Mouse (Mus musculus) telencephalon, adult 2 months (tissue): ENCODE results near the gene Itpripl1.
"Not testable (repeated sequence)": the region's sequence is repeated elsewhere in the genome, so short reads cannot be mapped to it uniquely, and the experiment has no call there.

Experiments
- DNase-seq: peaks from one replicate; pipeline ENCODE4 v3.0.0-alpha.2; 2011; ENCODE audit warnings: low read depth, low spot score

Itpripl1 gene

DNA sequence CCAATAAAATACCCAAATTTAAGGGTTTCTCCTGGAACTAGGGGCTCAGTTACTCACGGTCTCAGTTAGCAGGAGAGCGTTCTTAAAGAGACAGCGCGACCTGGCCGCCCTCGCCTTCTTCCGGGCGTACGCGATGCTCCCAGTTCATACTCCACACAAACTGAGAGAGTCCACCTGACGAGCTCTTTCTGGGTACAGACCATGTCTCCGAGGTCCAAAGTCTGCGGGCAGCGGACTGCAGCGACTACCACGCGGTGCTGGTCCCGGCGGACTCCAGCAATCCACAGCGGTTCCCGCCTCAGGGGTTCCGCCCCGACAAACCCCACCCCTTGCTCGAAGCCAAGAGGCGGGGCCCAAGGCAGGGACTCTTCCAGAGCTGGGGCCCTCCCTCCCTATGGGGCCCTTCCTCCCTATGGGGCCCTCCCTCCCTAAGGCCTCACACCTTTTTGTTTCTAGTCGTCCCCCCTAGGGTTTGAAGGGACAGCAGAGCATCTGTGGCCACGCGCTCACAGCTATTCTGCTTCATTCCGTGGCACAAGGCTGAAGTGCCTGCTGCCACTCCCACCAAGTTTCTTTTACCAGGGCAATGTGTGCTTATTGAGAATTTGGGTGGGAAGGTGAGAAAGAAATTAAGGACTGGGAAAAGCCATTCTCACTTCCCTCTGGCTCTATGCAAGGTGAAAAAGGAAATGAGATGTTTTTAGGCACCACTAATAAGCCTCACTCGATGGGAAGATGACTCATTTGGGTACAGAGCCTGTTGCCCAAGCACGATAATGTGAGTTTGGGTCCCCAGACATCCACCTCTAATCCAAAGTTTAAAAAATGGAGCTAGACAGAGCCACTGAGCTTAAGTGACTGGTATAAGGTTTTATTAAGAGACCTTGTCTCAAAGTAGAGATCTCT lies at the start of gene Itpripl1:
Itpripl1 (minus strand) TSS at position 285 of the 906 bp plus-strand sequence.
- no peak for DNase-seq

DNA sequence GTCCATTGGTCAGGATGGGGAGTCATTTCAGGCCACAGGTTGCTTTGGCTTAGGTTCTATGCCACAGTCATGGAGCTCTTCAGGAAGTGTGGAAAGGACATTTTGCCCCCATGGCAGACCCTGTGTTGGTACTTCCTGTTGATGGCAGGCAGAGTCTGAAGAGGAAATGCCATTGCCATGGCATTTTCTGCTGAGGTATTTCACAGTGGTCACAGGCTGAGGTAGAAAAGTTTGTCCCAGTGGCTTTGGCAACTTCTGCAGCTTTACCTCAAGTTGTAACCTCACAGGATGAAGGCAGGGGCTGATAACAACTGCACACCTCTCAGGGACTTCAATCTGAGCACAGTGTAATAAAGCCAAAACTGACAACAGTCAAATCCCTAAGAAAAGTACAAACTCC lies 46.3 kb upstream of the Itpripl1 start:
- no peak for DNase-seq

GRCm38 (mm10) chr2:127182598-127183381 lies 39.5 kb upstream of the Itpripl1 start:
- DNase-seq = peak; percentile 95

GRCm38 (mm10) chr2:127166261-127166660 lies 23.0 kb upstream of the Itpripl1 start:
- peak; percentile 24 for DNase-seq

DNA sequence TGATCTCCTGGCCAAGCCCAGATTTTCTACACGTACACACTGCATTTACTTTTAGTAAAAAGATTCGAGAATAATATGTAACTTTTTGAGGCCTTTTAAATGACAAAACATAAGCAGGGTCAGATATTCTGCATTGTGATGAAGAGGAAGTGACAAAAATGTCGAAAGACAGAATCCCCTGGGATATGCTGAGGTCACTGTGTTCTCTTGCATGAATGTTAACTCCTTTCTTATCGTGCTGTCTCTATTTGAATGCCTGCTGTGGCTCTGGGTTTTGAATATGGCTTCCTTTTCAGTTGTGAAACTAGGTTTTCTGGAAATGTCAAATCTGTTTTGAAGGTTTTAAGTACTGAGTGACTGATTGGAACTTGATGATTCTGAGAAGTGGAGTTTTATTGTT lies 22.4 kb upstream of the Itpripl1 start:
- no peak for DNase-seq

GRCm38 (mm10) chr2:127145699-127146098 lies 2.5 kb upstream of the Itpripl1 start:
- DNase-seq = no peak

GRCm38 (mm10) chr2:127142577-127143157 lies 575 bp downstream of the Itpripl1 start:
- no peak for DNase-seq

DNA sequence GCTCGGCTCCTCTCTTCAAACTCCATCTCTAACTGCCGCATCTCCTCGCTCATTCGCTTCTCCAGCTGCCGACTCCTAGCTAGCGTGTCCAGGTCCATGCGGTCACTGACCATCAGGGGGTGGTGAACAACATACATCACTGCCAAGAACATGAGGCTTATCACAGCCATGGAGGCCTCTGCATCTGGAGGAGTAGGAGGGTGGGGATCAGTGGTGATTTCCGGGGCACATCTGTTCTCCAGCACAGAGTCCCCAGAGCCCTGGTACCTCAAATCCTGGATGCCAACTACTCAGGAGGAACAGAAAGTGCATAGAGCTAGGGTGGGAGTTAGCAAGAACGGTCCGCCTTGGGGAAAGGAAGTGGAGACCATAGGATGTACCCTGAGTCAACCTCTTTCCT lies 1.2 kb downstream of the Itpripl1 start:
- DNase-seq = no peak

DNA sequence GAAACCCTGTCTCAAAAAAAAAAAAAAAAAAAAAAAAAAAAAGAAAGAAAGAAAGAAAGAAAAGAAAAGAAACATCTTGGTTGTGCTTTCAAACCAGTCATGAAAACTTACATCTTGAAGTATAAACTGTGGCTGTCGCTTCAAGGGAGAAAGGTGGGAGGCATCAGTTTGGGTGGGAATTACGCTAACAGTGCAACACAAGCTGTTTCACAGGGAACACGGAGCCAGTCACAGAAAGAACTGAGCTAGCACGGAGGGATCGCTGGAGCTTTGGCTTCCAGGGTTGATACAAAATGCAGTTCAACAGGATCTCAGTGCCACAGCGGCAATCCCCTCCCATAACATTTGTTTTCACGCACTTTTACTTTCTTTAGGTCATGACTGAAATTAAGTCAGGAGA lies 3.2 kb downstream of the Itpripl1 start:
- no peak for DNase-seq

- no peak for DNase-seq
These were observed 3.6 kb downstream of the Itpripl1 start for GRCm38 (mm10) chr2:127139605-127140004.

DNA sequence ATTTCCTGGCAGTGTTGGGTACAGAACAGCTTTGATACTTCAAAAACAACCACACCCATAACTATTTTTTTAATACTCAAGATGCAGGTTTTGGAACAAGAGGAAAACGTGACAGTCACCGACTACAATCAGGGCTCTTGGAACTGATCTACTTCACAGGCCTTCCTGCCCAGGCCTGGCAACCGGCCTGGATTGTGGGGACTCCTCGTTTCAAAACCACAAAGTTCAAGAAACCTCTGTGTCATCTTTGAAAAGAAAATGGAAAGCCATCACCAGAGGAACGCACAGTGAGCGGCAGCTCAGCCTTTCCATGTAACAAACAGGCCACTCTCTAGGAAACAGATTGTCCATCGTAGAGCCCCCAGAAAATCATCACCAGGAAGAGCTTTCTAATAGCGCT lies 4.1 kb downstream of the Itpripl1 start:
- no peak for DNase-seq

- DNase-seq = no peak
These were observed 4.8 kb downstream of the Itpripl1 start for GRCm38 (mm10) chr2:127138449-127138848.

DNA sequence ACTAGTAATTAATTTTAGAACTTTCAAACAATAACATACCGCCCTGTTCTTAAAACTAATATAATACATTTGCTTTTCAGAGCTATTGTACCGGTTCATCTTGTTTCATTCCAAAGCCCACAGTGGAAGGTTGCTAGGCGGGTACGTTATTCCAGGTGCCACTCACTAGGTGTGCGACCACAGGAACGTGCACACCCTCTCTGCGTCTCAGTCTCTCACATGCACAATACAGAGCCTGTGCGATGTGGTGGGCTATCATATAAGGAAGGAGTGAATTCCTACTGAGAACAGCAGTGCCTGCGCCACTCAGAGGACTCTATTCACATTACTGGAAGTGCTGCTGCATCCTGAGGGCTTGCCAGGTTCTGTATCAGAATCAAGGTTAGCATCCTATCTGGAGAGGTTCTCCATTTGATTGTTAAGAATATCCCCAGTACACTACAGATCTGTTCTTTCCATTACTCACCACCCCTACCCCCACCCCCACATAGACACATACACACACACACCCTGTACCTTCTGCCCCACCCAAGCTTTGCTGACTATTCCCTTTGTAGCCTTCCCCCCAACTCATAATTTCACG lies 5.3 kb downstream of the Itpripl1 start:
- DNase-seq = no peak

DNA sequence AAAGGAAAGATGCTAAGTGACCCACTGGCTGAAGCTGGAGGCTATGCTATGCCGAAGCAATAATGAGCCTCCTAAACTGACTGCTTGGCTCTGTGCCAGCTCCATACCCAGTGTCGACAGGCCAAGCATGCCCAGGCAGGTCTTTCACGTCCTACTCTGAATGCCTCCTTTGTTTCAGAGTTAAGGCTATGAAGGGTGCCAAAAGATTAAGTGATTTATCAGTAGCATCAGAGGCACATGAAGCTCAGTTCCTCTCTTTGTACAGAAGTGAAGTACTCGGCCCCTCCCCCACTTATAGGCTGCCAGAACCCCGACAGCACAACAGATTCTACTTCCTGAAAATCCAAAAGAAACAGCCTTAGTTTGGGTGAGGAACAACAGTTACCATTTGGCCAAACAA lies 6.3 kb downstream of the Itpripl1 start:
- peak; percentile 28 for DNase-seq

DNA sequence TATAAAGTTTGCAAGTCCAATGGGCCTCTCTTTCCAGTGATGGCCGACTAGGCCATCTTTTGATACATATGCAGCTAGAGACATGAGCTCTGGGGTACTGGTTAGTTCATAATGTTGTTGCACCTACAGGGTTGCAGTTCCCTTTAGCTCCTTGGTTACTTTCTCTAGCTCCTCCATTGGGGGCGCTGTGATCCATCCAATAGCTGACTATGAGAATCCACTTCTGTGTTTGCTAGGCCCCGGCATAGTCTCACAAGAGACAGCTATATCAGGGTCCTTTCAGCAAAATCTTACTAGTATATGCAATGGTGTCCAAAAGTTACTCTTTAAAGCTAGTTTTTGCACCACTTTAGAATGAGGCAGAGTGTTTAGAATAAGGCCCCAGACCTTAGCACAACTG lies 8.0 kb downstream of the Itpripl1 start:
- DNase-seq = not testable (repeated sequence)

DNA sequence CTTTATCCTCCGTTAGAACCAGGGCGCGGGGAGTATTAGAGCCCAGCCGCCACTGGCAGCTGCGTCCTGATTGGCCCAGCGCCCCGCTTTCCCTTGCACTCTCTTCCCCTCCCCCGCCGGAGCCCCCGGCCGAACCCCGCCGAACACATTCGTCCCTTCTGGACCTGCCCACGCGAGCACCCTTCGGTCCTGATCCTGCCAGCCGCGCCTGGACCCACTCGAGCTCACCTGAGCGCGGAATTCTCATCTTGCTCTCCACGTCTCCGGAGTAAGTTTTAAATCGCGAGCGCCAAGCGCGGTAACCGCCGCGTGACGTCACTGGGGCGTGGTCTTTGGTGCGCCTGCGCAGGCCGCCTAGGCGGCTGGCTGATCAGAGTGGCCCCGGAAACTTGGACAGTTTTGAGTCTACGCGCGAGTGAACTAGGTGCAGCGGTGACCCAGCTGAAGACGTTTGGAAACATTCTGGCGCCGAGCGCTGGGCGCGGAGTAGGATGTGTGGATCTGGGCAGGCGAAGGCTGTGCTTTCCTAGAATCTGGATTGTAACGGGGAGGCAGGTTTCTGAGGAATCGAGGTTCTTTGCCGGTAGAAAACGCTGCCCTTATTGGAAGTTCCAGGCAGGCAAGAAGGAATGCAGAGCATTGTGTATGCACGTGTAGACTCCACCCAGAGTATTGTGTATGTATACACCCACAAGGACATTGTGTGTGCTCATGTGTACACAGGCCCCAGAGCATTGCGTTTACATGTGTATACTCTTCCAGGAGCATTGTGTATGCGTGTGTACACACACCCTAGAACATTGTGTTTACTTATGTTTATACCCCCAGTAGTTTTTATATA lies 9.4 kb downstream of the Itpripl1 start, which contains the start of gene Ncaph:
Ncaph (minus strand) TSS at position 334 of the 841 bp plus-strand sequence.
- DNase-seq = peak; percentile 47

- no peak for DNase-seq
These were observed 11.9 kb downstream of the Itpripl1 start for GRCm38 (mm10) chr2:127131353-127131752.

DNA sequence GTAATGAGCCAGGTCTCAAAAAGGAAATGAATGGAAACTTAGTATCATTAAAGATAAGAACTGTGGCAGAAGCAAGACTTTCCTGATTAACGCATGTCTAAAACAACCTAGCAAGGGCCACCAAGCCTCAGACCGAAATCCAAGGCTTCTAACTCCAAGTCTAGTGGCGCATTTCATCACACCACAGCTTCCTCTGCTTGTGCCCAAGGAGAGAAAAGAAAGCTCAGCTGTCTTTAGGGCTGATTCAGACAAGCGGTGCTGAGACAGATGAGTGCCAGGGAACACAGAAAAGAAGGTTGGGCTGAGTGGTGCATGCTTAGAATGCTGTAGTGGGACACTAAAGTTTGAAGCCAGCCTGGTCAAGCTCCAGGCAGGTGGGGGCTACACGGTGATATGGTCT lies 14.3 kb downstream of the Itpripl1 start:
- no peak for DNase-seq

DNA sequence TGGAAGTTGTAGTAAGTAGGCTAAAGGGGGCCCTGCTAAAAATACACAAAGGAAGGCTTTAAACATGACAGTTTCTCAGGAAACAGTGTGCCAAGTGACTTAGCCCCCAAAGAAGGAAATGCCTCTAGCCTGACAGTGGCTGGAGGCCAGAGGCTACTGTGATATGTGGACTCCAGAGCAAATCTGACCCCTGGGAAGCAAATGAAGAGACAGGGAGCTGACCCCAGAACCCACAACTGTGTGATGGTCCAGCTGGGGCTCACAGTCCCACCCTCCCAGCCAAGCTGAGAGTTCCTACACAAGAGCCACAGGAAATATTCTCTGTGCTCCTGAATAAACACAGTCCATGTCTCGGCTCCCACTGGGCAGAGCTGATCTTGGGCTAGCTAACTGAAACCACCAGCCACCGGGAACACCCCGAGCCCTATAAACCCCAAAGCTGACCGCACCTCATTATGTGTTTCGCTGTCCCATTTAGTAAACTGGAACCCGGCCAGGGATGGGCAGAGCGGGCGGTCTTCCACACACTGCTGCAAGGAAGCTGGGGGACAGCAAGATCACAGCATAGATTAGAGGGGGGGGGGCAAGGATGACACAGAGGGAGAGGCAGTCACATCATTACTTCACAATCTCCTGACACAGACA lies 21.5 kb downstream of the Itpripl1 start:
- DNase-seq = no peak

DNA sequence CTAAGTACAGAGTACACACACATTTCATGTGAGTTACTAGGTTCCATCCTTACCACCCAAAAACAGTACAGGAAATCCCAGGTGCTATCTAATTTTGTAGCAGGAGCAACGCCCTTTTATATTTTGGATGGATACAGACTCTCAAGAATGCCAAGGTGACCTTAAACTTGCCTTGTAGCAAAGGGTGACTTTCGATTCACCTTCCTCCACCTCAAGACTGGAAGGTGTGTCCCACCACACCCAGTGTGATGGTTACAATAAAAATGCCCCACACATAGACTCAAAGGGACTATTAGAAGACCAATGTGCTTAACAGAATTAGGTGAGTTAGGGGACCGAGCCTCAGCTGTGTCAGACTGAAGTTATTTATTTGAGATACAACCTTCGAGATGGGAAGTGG lies 34.3 kb downstream of the Itpripl1 start:
- no peak for DNase-seq
